In the genomic region with DNA sequence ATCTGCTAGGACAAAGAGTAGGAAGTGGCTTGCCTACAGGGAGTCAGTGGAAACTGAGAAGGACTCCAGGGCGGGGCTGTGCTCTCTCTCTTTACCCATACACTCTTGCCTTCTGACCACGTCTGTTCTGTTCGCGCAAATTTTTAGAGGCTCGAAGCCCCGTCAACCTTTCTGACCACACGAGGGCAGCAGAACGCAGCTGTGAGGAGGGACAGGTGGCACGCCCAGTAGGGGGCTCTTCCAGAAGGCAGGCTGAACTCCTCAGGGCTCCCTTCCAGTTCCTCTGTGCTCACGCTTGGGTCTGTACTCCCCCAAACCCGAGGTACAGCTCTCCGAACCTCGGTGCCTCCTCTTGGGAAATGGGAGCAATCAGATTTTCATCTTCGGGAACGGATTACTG, we compare ENCODE assay signal across 9 mouse cellular contexts.
DNase-seq lines count a peak whose midpoint lies in the region; ATAC-seq and TF ChIP-seq lines count a peak whose summit lies in the region.
"Had no signal": no experiment of that assay in that cellular context is flagged by ENCODE, and none has a peak within 500 bp of the region (broad histone marks: within the 10 kb centered on the region; RNA-seq: fewer than 3 reads in every experiment).

No protein-coding gene starts in this region.

- ATAC-seq in embryonic facial prominence, embryonic 11.5 days (replicated peaks; ENCODE audit: insufficient number of reproducible peaks, low FRiP score, low TSS enrichment, low read depth) = no peak
- peak; percentile 30 for ATAC-seq in lung, postnatal 0 days

- no peak overlapping the region for H3ac ChIP-seq in C2C12 (ENCODE audit: control insufficient read depth, insufficient read length, low read depth)

- TF ChIP-seq CTCF in C2C12 (IDR thresholded peaks at IDR 0.05; ENCODE audit: control insufficient read depth, insufficient read depth, insufficient read length) = peak; percentile 97
- peak; percentile 99 for TF ChIP-seq CTCF in lung, postnatal 0 days (IDR thresholded peaks at IDR 0.05)

- no peak for TF ChIP-seq EP300 in lung, postnatal 0 days (IDR thresholded peaks at IDR 0.05)

- H3K9me3 ChIP-seq in embryonic facial prominence, embryonic 11.5 days (replicated peaks; ENCODE audit: control insufficient read depth, low read length) = no peaks in the 10 kb centered on the region
- no peaks in the 10 kb centered on the region for H3K9me3 ChIP-seq in lung, postnatal 0 days (ENCODE audit: low read length)
- H3K9me3 ChIP-seq: embryonic facial prominence, embryonic 15.5 days had no signal

- intact Hi-C loops in heart, postnatal 14 days (cut with DNase I) = loop anchor here (1.0 to 2.0 kb wide), 2 partner anchors 126 to 222 kb away; no protein-coding TSS in a partner anchor

- peak; percentile 80 for DNase-seq in adrenal gland, postnatal 25 days
- DNase-seq in embryonic facial prominence, embryonic 11.5 days (ENCODE audit: low spot score) = peak; percentile 92
- peak; percentile 82 to 88 for DNase-seq in heart, postnatal 14 days
- peak; percentile 72 to 86 for DNase-seq in layer of hippocampus, adult 8-10 months (ENCODE audit: low spot score in 2 of 2)
- DNase-seq in lung, postnatal 0 days (ENCODE audit: low spot score) = peak; percentile 86
- DNase-seq in retina, embryonic 14.5 days (ENCODE audit: low spot score) = peak; percentile 94
- DNase-seq in thymus, postnatal 25 days = peak; percentile 79

- H3K27me3 ChIP-seq in C2C12 (ENCODE audit: control insufficient read depth, insufficient read depth, insufficient read length) = peaks cover 45% of the 10 kb centered on the region
- H3K27me3 ChIP-seq in embryonic facial prominence, embryonic 11.5 days (ENCODE audit: control insufficient read depth, insufficient read depth, low read length) = peaks cover 47% of the 10 kb centered on the region
- H3K27me3 ChIP-seq in lung, postnatal 0 days (replicated peaks; ENCODE audit: insufficient read depth, low read length) = peaks cover 26% of the 10 kb centered on the region

- no peak overlapping the region for H3K27ac ChIP-seq in embryonic facial prominence, embryonic 11.5 days (replicated peaks; ENCODE audit: low read depth, low read length)
- no peak overlapping the region for H3K27ac ChIP-seq in lung, postnatal 0 days (ENCODE audit: low read length)
- H3K27ac ChIP-seq: embryonic facial prominence, embryonic 15.5 days had no signal

- H3K9ac ChIP-seq in embryonic facial prominence, embryonic 11.5 days (replicated peaks; ENCODE audit: low read length) = no peak overlapping the region
- no peak overlapping the region for H3K9ac ChIP-seq in lung, postnatal 0 days (replicated peaks; ENCODE audit: low read depth)
- H3K9ac ChIP-seq: embryonic facial prominence, embryonic 15.5 days had no signal

- H3K4me3 ChIP-seq in C2C12 (ENCODE audit: insufficient read depth, poor library complexity, severe bottlenecking) = no peak overlapping the region
- H3K4me3 ChIP-seq in embryonic facial prominence, embryonic 11.5 days (ENCODE audit: low read depth, low read length) = no peak overlapping the region
- no peak overlapping the region for H3K4me3 ChIP-seq in lung, postnatal 0 days (ENCODE audit: low read depth, low read length)
- H3K4me3 ChIP-seq: embryonic facial prominence, embryonic 15.5 days had no signal

- H3K79me3 ChIP-seq in C2C12 (ENCODE audit: low read depth) = no peaks in the 10 kb centered on the region

- H3K79me2 ChIP-seq in C2C12 (ENCODE audit: control insufficient read depth, insufficient read depth) = no peaks in the 10 kb centered on the region

- WGBS in embryonic facial prominence, embryonic 11.5 days = 6% methylated on average over 15 of the region's 15 CpGs
- 4% methylated on average over 15 of the region's 15 CpGs for WGBS in lung, postnatal 0 days

- H3K4me2 ChIP-seq in embryonic facial prominence, embryonic 11.5 days (ENCODE audit: low read depth, low read length) = no peak overlapping the region
- H3K4me2 ChIP-seq in lung, postnatal 0 days (replicated peaks; ENCODE audit: low read depth, low read length) = no peak overlapping the region
- H3K4me2 ChIP-seq: embryonic facial prominence, embryonic 15.5 days had no signal

- no peaks in the 10 kb centered on the region; the same call in none of the 2 replicates for H3K4me1 ChIP-seq in embryonic facial prominence, embryonic 11.5 days (ENCODE audit: control insufficient read depth, insufficient read depth, low read length)
- 0 out of 2 replicates have a peak, but pooled peaks cover 2% of the 10 kb centered on the region for H3K4me1 ChIP-seq in lung, postnatal 0 days (ENCODE audit: insufficient read depth, low read depth, low read length)

- H3K36me3 ChIP-seq in C2C12 (ENCODE audit: control insufficient read depth, insufficient read depth) = no peaks in the 10 kb centered on the region
- no peaks in the 10 kb centered on the region for H3K36me3 ChIP-seq in embryonic facial prominence, embryonic 11.5 days (replicated peaks; ENCODE audit: control insufficient read depth, insufficient read depth, low read depth, low read length)
- no peaks in the 10 kb centered on the region for H3K36me3 ChIP-seq in lung, postnatal 0 days (ENCODE audit: insufficient read depth, low read length)
- H3K36me3 ChIP-seq: embryonic facial prominence, embryonic 15.5 days had no signal

TF ChIP-seq in C2C12, 6 proteins besides CTCF, POLR2A, EP300 and RAD21:
- TF ChIP-seq CEBPB (IDR thresholded peaks at IDR 0.05; ENCODE audit: low read depth) (no peak), MYOD1 (IDR thresholded peaks at IDR 0.05; ENCODE audit: control insufficient read depth, insufficient read length, low read depth) (peak; percentile 50), MYOG (IDR thresholded peaks at IDR 0.05; ENCODE audit: control insufficient read depth, extremely low read depth, insufficient read length) (no peak)
